Mouse (Mus musculus) left cerebral cortex, adult 8-10 months (tissue): ENCODE data around the gene Gm10720. TPM values are rescaled to one million over a fixed set of nuclear protein-coding genes. Genes with fewer than 3 reads are reported as not detected.
"Not testable (repeated sequence)": the region's sequence is repeated elsewhere in the genome, so short reads cannot be mapped to it uniquely, and the experiment has no call there.

Experiments used
- DNase-seq, 2 experiments: peaks; one replicate each; pipeline ENCODE4 v3.0.0; 2022; ENCODE audit warnings: low spot score in 2 of 2
- microRNA-seq, 2 experiments: library from miRNA; unstranded; fragments of <30 nt; microRNA quantifications; one replicate each; pipeline ENCODE4 v1.2.0; 2022
- total RNA-seq, 4 experiments: library from RNA; stranded (reverse); gene quantifications; 2 replicates each; pipeline ENCODE4 v1.2.4; 2022

Gene Gm10720
- total RNA-seq, 4 experiments from 2014 or later: not detected

DNA sequence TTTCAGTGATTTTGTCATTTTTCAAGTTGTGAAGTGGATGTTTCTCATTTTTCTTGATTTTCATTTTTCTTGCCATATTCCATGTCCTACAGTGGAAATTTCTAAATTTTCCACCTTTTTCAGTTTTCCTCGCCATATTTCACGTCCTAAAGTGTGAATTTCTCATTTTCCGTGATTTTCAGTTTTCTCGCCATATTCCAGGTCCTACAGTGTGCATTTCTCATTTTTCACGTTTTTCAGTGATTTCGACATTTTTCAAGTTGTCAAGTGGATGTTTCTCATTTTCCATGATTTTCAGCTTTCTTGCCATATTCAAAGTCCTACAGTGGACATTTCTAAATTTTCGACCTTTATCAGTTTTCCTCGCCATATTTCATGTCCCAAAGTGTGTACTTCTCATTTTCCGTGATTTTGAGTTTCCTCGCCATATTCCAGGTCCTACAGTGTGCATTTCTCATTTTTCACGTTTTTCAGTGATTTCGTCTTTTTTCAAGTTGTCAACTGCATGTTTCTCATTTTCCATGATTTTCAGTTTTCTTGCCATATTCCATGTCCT is 9.5 kb downstream of the Gm10720 start, which contains the start of gene Gm10717:
Gene Gm10717, plus strand, starts transcription at position 506 of the 556 bp plus-strand sequence.
- peak; percentile 2 to 34 for DNase-seq

DNA sequence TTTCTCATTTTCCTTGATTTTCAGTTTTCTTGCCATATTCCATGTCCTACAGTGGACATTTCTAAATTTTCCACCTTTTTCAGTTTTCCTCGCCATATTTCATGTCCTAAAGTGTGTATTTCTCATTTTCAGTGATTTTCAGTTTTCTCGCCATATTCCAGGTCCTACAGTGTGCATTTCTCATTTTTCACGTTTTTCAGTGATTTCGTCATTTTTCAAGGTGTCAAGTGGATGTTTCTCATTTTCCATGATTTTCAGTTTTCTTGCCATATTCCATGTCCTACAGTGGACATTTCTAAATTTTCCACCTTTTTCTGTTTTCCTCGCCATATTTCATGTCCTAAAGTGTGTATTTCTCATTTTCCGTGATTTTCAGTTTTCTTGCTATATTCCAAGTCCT is 10.2 kb downstream of the Gm10720 start:
- DNase-seq: peak; percentile 40 to 52

DNA sequence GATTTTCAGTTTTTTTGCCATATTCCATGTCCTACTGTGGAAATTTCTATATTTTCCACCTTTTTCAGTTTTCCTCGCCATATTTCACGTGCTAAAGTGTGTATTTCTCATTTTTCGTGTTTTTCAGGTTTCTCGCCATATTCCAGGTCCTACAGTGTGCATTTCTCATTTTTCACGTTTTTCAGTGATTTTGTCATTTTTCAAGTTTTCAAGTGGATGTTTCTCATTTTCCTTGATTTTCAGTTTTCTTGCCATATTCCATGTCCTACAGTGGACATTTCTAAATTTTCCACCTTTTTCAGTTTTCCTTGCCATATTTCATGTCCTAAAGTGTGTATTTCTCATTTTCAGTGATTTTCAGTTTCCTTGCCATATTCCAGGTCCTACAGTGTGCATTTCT is 10.7 kb downstream of the Gm10720 start:
- DNase-seq: not testable (repeated sequence)

DNA sequence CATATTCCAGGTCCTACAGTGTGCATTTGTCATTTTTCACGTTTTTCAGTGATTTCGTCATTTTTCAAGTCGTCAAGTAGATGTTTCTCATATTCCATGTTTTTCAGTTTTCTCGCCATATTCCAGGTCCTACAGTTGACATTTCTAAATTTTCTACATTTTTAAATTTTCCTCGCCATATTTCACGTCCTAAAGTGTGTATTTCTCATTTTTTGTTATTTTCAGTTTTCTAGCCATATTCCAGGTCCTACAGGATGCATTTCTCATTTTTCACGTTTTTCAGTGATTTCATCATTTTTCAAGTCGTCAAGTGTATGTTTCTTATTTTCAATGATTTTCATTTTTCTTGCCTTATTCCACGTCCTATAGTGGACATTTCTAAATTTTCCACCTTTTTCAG is 11.3 kb downstream of the Gm10720 start:
- DNase-seq: not testable (repeated sequence)

DNA sequence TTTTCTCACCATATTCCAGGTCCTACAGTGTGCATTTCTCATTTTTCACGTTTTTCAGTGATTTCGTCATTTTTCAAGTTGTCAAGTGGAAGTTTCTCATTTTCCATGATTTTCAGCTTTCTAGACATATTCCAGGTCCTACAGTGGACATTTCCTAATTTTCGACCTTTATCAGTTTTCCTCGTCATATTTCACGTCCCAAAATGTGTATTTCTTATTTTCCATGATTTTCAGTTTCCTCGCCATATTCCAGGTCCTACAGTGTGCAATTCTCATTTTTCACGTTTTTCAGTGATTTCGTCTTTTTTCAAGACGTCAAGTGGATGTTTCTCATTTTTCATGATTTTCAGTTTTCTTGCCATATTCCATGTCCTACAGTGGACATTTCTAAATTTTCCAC is 11.7 kb downstream of the Gm10720 start:
- DNase-seq: not testable (repeated sequence)

DNA sequence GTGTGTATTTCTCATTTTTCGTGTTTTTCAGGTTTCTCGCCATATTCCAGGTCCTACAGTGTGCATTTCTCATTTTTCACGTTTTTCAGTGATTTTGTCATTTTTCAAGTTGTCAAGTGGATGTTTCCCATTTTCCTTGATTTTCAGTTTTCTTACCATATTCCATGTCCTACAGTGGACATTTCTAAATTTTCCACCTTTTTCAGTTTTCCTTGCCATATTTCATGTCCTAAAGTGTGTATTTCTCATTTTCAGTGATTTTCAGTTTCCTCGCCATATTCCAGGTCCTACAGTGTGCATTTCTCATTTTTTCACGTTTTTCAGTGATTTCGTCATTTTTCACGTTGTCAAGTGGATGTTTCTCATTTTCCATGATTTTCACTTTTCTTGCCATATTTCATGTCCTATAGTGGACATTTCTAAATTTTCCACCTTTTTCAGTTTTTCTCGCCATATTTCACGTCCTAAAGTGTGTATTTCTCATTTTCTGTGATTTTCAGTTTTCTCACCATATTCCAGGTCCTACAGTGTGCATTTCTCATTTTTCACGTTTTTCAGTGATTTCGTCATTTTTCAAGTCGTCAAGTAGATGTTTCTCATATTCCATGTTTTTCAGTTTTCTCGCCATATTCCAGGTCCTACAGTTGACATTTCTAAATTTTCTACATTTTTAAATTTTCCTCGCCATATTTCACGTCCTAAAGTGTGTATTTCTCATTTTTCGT is 14.0 kb downstream of the Gm10720 start:
- peak; percentile 14 to 40 for DNase-seq

DNA sequence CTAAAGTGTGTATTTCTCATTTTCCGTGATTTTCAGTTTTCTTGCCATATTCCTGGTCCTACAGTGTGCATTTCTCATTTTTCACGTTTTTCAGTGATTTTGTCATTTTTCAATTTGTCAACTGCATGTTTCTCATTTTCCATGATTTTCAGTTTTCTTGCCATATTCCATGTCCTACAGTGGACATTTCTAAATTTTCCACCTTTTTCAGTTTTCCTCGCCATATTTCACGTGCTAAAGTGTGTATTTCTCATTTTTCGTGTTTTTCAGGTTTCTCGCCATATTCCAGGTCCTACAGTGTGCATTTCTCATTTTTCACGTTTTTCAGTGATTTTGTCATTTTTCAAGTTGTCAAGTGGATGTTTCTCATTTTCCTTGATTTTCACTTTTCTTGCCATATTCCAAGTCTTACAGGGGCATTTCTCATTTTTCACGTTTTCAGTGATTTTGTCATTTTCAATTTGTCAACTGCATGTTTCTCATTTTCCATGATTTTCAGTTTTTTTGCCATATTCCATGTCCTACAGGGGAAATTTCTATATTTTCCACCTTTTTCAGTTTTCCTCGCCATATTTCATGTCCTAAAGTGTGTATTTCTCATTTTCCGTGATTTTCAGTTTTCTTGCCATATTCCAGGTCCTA is 15.3 kb downstream of the Gm10720 start:
- DNase-seq: not testable (repeated sequence)

DNA sequence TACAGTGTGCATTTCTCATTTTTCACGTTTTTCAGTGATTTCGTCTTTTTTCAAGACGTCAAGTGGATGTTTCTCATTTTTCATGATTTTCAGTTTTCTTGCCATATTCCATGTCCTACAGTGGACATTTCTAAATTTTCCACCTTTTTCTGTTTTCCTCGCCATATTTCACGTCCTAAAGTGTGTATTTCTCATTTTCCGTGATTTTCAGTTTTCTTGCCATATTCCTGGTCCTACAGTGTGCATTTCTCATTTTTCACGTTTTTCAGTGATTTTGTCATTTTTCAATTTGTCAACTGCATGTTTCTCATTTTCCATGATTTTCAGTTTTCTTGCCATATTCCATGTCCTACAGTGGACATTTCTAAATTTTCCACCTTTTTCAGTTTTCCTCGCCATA is 18.8 kb downstream of the Gm10720 start, which contains the start of gene Gm17535:
Gene Gm17535, plus strand, starts transcription at position 301 of the 400 bp plus-strand sequence.
- DNase-seq: not testable (repeated sequence)

DNA sequence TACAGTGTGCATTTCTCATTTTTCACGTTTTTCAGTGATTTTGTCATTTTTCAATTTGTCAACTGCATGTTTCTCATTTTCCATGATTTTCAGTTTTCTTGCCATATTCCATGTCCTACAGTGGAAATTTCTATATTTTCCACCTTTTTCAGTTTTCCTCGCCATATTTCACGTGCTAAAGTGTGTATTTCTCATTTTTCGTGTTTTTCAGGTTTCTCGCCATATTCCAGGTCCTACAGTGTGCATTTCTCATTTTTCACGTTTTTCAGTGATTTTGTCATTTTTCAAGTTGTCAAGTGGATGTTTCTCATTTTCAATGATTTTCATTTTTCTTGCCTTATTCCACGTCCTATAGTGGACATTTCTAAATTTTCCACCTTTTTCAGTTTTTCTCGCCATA is 21.1 kb downstream of the Gm10720 start, which contains the start of gene Gm10715:
Gene Gm10715, plus strand, starts transcription at position 301 of the 400 bp plus-strand sequence.
- DNase-seq: not testable (repeated sequence)

DNA sequence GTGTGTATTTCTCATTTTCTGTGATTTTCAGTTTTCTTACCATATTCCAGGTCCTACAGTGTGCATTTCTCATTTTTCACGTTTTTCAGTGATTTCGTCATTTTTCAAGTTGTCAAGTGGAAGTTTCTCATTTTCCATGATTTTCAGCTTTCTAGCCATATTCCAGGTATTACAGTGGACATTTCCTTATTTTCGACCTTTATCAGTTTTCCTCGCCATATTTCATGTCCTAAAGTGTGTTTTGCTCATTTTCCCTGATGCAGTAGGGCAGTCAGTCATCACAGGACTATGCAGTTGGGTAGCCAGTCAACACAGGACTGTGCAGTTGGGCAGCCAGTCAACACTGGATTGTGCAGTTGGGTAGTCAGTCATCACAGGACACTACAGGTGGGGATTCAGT is 22.7 kb downstream of the Gm10720 start:
- DNase-seq: not testable (repeated sequence)

Small RNA genes lying within 50 kb of the gene (microRNA-seq; reads per million reads assigned to microRNA genes)
- 0 reads per million in 2 experiments for gene Mir101c

Other genes starting within 250 kb of the Gm10720 start
- gene Gm10722, start 14.7 kb upstream of the Gm10720 start, total RNA-seq: not detected
- gene Gm11168, start 12.3 kb upstream of the Gm10720 start, total RNA-seq: not detected
- 1 to 10 TPM in 1 of 4 experiments, not detected in 3; 1.5 TPM for gene Gm10721, start 2.5 kb upstream of the Gm10720 start, total RNA-seq
- gene Gm10719, start 1.8 kb downstream of the Gm10720 start, total RNA-seq: 1 to 10 TPM in 2 of 4 experiments, under 1 TPM in 2; 0.53 to 1.6 (median 1.1) TPM
- gene Gm10718, start 7.9 kb downstream of the Gm10720 start, total RNA-seq: 1 to 10 TPM in 3 of 4 experiments, under 1 TPM in 1; 0.73 to 3.0 (median 1.5) TPM
- gene Gm10717, start 9.8 kb downstream of the Gm10720 start, total RNA-seq: under 1 TPM in 1 of 4 experiments, not detected in 3; 0.61 TPM
- gene Gm17535, start 18.9 kb downstream of the Gm10720 start, total RNA-seq: not detected
- not detected for gene Gm10715, start 21.2 kb downstream of the Gm10720 start, total RNA-seq